Mouse (Mus musculus) ES-Bruce4 (cell line): ENCODE data around the gene Prdm4. TPM values are rescaled to one million over a fixed set of nuclear protein-coding genes. Genes with fewer than 3 reads are reported as not detected.
A peak's percentile ranks its signal among the peaks of the same experiment; 100 is the strongest.

Experiments used
- H3K27ac ChIP-seq: 2 replicates; pipeline ENCODE4 v1.5.1; 2012; ENCODE audit warnings: low read length, inconsistent platforms; ENCODE audit not compliant: insufficient read depth
- H3K27me3 ChIP-seq: 2 replicates; pipeline ENCODE4 v1.6.1; 2012; ENCODE audit warnings: mild to moderate bottlenecking, low read length, inconsistent platforms; ENCODE audit not compliant: control insufficient read depth, poor library complexity, insufficient read depth, severe bottlenecking
- H3K36me3 ChIP-seq: 2 replicates; pipeline ENCODE4 v1.6.1; 2012; ENCODE audit warnings: inconsistent platforms, mild to moderate bottlenecking, low read length, moderate library complexity; ENCODE audit not compliant: control insufficient read depth, poor library complexity, insufficient read depth, severe bottlenecking
- H3K4me1 ChIP-seq: one replicate; pipeline ENCODE4 v1.8.1; 2011; ENCODE audit warnings: low read length; ENCODE audit not compliant: control insufficient read depth, insufficient read depth
- H3K4me3 ChIP-seq: 2 replicates; pipeline ENCODE4 v1.5.1; 2011; ENCODE audit warnings: low read depth, mild to moderate bottlenecking, low read length
- H3K9ac ChIP-seq: 2 replicates; pipeline ENCODE4 v1.6.1; 2012; ENCODE audit warnings: low read depth, mild to moderate bottlenecking, inconsistent platforms; ENCODE audit not compliant: poor library complexity, severe bottlenecking
- H3K9me3 ChIP-seq: replicated peaks from 2 replicates; pipeline ENCODE4 v1.6.1; 2012; ENCODE audit warnings: mild to moderate bottlenecking, low read length, inconsistent platforms; ENCODE audit not compliant: control insufficient read depth, poor library complexity, insufficient read depth, severe bottlenecking
- CTCF ChIP-seq: IDR thresholded peaks from one replicate; pipeline ENCODE4 v1.8.1; 2011; ENCODE audit warnings: low read depth, low read length
- EP300 ChIP-seq: IDR thresholded peaks from 2 replicates; pipeline ENCODE4 v1.6.1; 2011; ENCODE audit warnings: low read depth, low read length; ENCODE audit not compliant: insufficient read depth
- POLR2A ChIP-seq: IDR thresholded peaks from one replicate; pipeline ENCODE4 v1.8.1; 2011; ENCODE audit warnings: low read length; ENCODE audit not compliant: insufficient read depth
- polyA plus RNA-seq: library from polyadenylated mRNA; stranded (reverse); fragments of >200 nt; gene quantifications from 2 replicates; pipeline ENCODE4 v1.2.4, GENCODE M21; 2011; ENCODE audit warnings: low read depth; ENCODE audit not compliant: missing spikeins, insufficient read depth, insufficient read length

Prdm4 gene
- polyA plus RNA-seq, 1 experiment, result 49.0 TPM

DNA sequence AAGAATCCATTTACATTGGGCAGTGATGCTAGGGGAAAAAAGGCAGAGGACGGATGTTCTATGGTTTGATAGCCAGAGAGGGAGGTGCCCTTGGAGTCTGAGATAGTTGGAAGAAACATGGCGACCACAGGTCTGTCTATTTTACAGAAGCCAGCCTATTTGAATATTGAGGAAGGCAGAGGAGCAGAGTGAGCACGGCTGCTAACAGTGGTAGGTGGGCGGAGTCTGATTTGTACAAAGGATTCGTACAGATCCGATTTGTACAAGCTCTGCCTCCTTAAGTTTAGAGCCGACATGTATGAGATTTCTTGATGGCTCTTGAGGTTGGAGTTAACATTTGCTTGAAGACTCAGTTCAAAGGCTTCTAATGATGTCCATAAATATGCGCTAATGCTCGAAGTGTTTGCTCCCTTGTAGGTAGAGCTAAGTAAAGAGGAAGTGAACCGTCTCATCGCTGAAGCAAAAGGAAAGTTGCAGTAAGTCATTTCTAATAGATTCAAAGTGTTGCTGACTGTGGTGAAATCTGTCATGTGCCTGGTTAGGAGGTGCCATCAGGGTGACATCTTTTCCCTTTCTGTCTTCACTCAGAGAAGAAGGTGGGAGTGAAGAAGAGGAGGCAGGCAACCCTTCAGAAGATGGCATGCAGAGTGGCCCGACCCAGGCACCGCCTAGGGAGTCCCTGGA lies 42.9 kb downstream of the Prdm4 start:
- no peaks in the 10 kb centered on the region for H3K9me3 ChIP-seq
- TF ChIP-seq POLR2A, result no peak
- no peak for TF ChIP-seq EP300
- no peak for TF ChIP-seq CTCF
- no peaks in the 10 kb centered on the region for H3K4me1 ChIP-seq
- H3K27ac ChIP-seq, result no peak overlapping the region
- H3K9ac ChIP-seq, result no peak overlapping the region
- peaks cover 41% of the 10 kb centered on the region for H3K36me3 ChIP-seq
- H3K4me3 ChIP-seq, result no peak overlapping the region
- no peaks in the 10 kb centered on the region for H3K27me3 ChIP-seq

DNA sequence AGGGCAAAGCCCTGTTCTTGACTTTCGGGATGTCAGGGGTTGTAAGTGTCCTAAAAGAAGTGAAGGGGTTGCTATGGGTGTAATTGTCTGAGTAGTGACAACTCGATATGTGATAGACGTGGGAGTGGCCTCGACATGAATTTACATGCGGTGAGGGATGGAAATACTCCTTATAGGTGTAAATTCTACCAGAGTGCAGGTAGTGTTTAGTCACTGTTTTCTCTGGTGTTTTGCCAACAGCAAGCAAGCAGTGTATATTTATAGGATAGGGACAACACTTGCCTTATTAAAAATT lies 44.5 kb downstream of the Prdm4 start:
- no peak for TF ChIP-seq CTCF
- TF ChIP-seq EP300, result no peak
- TF ChIP-seq POLR2A, result no peak
- H3K36me3 ChIP-seq, result peaks cover 27% of the 10 kb centered on the region
- H3K4me1 ChIP-seq, result no peaks in the 10 kb centered on the region
- peak overlapping the region; percentile 99 for H3K4me3 ChIP-seq
- H3K9me3 ChIP-seq, result no peaks in the 10 kb centered on the region
- H3K27ac ChIP-seq, result no peak overlapping the region
- H3K9ac ChIP-seq, result peak overlapping the region; percentile 84
- no peaks in the 10 kb centered on the region for H3K27me3 ChIP-seq

- H3K27ac ChIP-seq, result no peak overlapping the region
- no peaks in the 10 kb centered on the region for H3K9me3 ChIP-seq
- H3K4me1 ChIP-seq, result no peaks in the 10 kb centered on the region
- peak overlapping the region; percentile 84 for H3K9ac ChIP-seq
- peak overlapping the region; percentile 99 for H3K4me3 ChIP-seq
- no peaks in the 10 kb centered on the region for H3K27me3 ChIP-seq
- H3K36me3 ChIP-seq, result peaks cover 23% of the 10 kb centered on the region
- TF ChIP-seq CTCF (no peak), POLR2A (no peak), EP300 (no peak)
These were observed 45.1 kb downstream of the Prdm4 start for GRCm38 (mm10) chr10:85871698-85872478.

DNA sequence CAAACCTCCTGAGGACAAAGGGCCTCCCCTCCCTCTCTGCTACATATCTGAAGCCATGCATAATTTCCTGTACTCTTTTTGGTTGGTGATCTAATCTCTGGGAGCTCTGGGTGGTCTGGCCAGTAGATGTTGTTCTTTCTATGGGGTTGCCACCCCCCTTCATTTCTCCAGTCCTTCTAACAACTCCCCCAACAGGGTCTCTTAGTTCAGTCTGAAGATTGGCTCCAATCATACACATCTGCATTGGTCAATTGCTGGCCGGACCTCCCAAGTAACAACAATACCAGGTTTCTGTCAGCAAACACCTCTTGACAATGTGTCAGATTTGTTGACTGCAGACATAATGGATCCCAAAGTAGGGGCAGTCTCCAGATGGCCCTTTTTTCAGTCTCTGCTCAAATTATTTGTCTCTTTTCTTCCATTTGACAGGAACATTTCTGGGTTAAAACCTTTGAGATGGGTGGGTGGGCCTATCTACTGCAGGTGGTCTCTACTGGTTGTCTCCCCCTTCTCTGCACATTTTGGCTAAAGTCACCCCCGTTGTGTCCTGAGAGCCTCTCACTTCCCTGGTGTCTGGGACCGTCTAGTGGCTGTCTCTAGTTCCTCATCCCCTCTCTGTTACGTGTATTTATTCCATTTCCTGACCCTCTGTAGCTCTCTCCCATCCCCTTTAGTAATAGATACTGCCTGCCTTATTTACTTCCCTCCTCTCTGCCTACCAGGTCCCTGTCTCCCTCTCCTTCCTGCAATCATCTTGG lies 70.7 kb downstream of the Prdm4 start:
- Histone ChIP-seq H3K4me3 (no peak overlapping the region), H3K9ac (no peak overlapping the region), H3K27me3 (no peaks in the 10 kb centered on the region), H3K4me1 (no peaks in the 10 kb centered on the region), H3K36me3 (no peaks in the 10 kb centered on the region), H3K27ac (no peak overlapping the region), H3K9me3 (no peaks in the 10 kb centered on the region)
- TF ChIP-seq CTCF, result no peak
- no peak for TF ChIP-seq POLR2A
- TF ChIP-seq EP300, result no peak

Other genes starting within 250 kb of the Prdm4 start
- gene Pwp1, start 87.6 kb downstream of the Prdm4 start, polyA plus RNA-seq, result 74.3 and 79.9 TPM in 2 replicates
- gene Ascl4, start 10.5 kb upstream of the Prdm4 start, polyA plus RNA-seq, result not detected in 2 replicates
- gene Rtcb, start 40.7 kb upstream of the Prdm4 start, polyA plus RNA-seq, result 138 and 139 TPM in 2 replicates
- gene Bpifc, start 94.8 kb upstream of the Prdm4 start, polyA plus RNA-seq, result not detected in 2 replicates
- 20.5 and 22.2 TPM in 2 replicates for gene Fbxo7, start 104.8 kb upstream of the Prdm4 start, polyA plus RNA-seq